Mouse (Mus musculus) MEL (cell line): ENCODE measurements around the gene Eif1b. TPM values are rescaled to one million over a fixed set of nuclear protein-coding genes. Genes with fewer than 3 reads are reported as not detected.
A peak's percentile ranks its signal among the peaks of the same experiment; 100 is the strongest.

Experiments used
- DNase-seq: peaks from one replicate; pipeline ENCODE4 v3.0.0; 2011; ENCODE audit warnings: low read depth, low spot score
- H3K27ac ChIP-seq: 2 replicates; pipeline ENCODE4 v1.5.1; 2012; ENCODE audit warnings: low read depth, mild to moderate bottlenecking, control low read depth, low read length, moderate library complexity; ENCODE audit not compliant: control insufficient read depth
- H3K27me3 ChIP-seq, 2 experiments: fragments of 150-350 bp in 1 of 2; sonication (generic) in 1 of 2; 2 replicates each; pipeline ENCODE4 v1.6.1; 2012; ENCODE audit warnings: low read length in 2 of 2, mild to moderate bottlenecking in 2 of 2, improper control_type of control experiment in 1 of 2, moderate library complexity in 1 of 2; ENCODE audit not compliant: insufficient read depth in 2 of 2, control insufficient read depth in 1 of 2
- H3K36me3 ChIP-seq, 2 experiments: 2 replicates each; pipeline ENCODE4 v1.6.1; 2012 to 2014; ENCODE audit warnings: low read length in 2 of 2, improper control_type of control experiment in 1 of 2, inconsistent platforms in 1 of 2, mild to moderate bottlenecking in 1 of 2; ENCODE audit not compliant: insufficient read depth in 2 of 2, control insufficient read depth in 1 of 2
- H3K4me1 ChIP-seq, 2 experiments: fragments of 150-350 bp in 1 of 2; sonication (generic) in 1 of 2; 2 replicates each; pipeline ENCODE4 v1.6.1; 2012; ENCODE audit warnings: low read length in 2 of 2, improper control_type of control experiment in 1 of 2, mild to moderate bottlenecking in 1 of 2; ENCODE audit not compliant: insufficient read depth in 2 of 2, control insufficient read depth in 1 of 2
- H3K4me3 ChIP-seq, 2 experiments: fragments of 150-350 bp in 1 of 2; sonication (generic) in 1 of 2; 2 replicates each; pipeline ENCODE4 v1.5.1; 2012; ENCODE audit warnings: low read depth in 2 of 2, low read length in 2 of 2, mild to moderate bottlenecking in 2 of 2, moderate library complexity in 2 of 2, control low read depth in 1 of 2, improper control_type of control experiment in 1 of 2; ENCODE audit not compliant: control insufficient read depth in 1 of 2, insufficient read depth in 1 of 2
- H3K79me2 ChIP-seq: 2 replicates; pipeline ENCODE4 v1.6.1; 2012; ENCODE audit warnings: mild to moderate bottlenecking, low read length, moderate library complexity; ENCODE audit not compliant: control insufficient read depth, poor library complexity, insufficient read depth
- H3K9ac ChIP-seq: 2 replicates; pipeline ENCODE4 v1.6.1; 2012; ENCODE audit warnings: low read depth, mild to moderate bottlenecking, control low read depth, low read length, moderate library complexity; ENCODE audit not compliant: control insufficient read depth, poor library complexity, severe bottlenecking
- H3K9me3 ChIP-seq: fragments of 150-350 bp; sonication (generic); replicated peaks from 2 replicates; pipeline ENCODE4 v1.6.1; 2012; ENCODE audit warnings: mild to moderate bottlenecking, low read length, improper control_type of control experiment, moderate library complexity; ENCODE audit not compliant: insufficient read depth
- BHLHE40 ChIP-seq: IDR thresholded peaks from 2 replicates; pipeline ENCODE4 v1.6.1; 2012; ENCODE audit warnings: low read depth, mild to moderate bottlenecking, inconsistent platforms, low read length, improper control_type of control experiment, borderline replicate concordance
- CHD1 ChIP-seq: IDR thresholded peaks from 2 replicates; pipeline ENCODE4 v1.6.1; 2012; ENCODE audit warnings: low read depth, mild to moderate bottlenecking, inconsistent platforms, low read length, improper control_type of control experiment
- CTCF ChIP-seq, 3 experiments: IDR thresholded peaks in 2 of 3; conservative IDR thresholded peaks in 1 of 3; 2 replicates each; pipeline ENCODE4 v1.5.1; 2011 to 2012; ENCODE audit warnings: low read length in 3 of 3, low read depth in 2 of 3, mild to moderate bottlenecking in 2 of 3, improper control_type of control experiment in 1 of 3, inconsistent platforms in 1 of 3, mixed read lengths in 1 of 3, moderate library complexity in 1 of 3; ENCODE audit not compliant: control insufficient read depth in 1 of 3, insufficient read depth in 1 of 3, poor library complexity in 1 of 3, severe bottlenecking in 1 of 3
- ELF1 ChIP-seq: IDR thresholded peaks from 2 replicates; pipeline ENCODE4 v1.6.1; 2014; ENCODE audit warnings: low read depth, mild to moderate bottlenecking, inconsistent platforms, low read length, improper control_type of control experiment, moderate library complexity
- EP300 ChIP-seq, 2 experiments: IDR thresholded peaks; 2 replicates each; pipeline ENCODE4 v1.6.1; 2011; ENCODE audit warnings: improper control_type of control experiment in 2 of 2, low read length in 2 of 2, low read depth in 1 of 2, mild to moderate bottlenecking in 1 of 2
- ETS1 ChIP-seq: IDR thresholded peaks from 2 replicates; pipeline ENCODE4 v1.6.1; 2012; ENCODE audit warnings: low read depth, mild to moderate bottlenecking, inconsistent platforms, low read length, improper control_type of control experiment, moderate library complexity
- GATA1 ChIP-seq: IDR thresholded peaks from 2 replicates; pipeline ENCODE4 v1.6.1; 2011; ENCODE audit warnings: low read depth, low read length, improper control_type of control experiment
- JUND ChIP-seq: IDR thresholded peaks from 2 replicates; pipeline ENCODE4 v1.6.1; 2011; ENCODE audit warnings: low read depth, mild to moderate bottlenecking, improper control_type of control experiment, low read length
- KAT2A ChIP-seq: conservative IDR thresholded peaks from 2 replicates; pipeline ENCODE4 v1.6.1; 2012; ENCODE audit warnings: low read depth, low read length, improper control_type of control experiment, inconsistent platforms
- MAFK ChIP-seq: IDR thresholded peaks from 2 replicates; pipeline ENCODE4 v1.6.1; 2011; ENCODE audit warnings: low read depth, mild to moderate bottlenecking, low read length, improper control_type of control experiment, borderline replicate concordance
- MEF2A ChIP-seq: IDR thresholded peaks from 2 replicates; pipeline ENCODE4 v1.6.1; 2014; ENCODE audit warnings: low read depth, mild to moderate bottlenecking, inconsistent platforms, low read length, improper control_type of control experiment; ENCODE audit not compliant: poor library complexity, insufficient replicate concordance, severe bottlenecking; ENCODE audit errors: extremely low read depth
- MYB ChIP-seq: IDR thresholded peaks from 2 replicates; pipeline ENCODE4 v1.6.1; 2011; ENCODE audit warnings: mild to moderate bottlenecking, low read depth, low read length, improper control_type of control experiment
- MYC ChIP-seq: IDR thresholded peaks from 2 replicates; pipeline ENCODE4 v1.6.1; 2011; ENCODE audit warnings: low read depth, mild to moderate bottlenecking, low read length, improper control_type of control experiment, moderate library complexity
- POLR2A ChIP-seq, 2 experiments: IDR thresholded peaks; 2 replicates each; pipeline ENCODE4 v1.6.1; 2011 to 2012; ENCODE audit warnings: low read length in 2 of 2, mild to moderate bottlenecking in 2 of 2, control low read depth in 1 of 2, improper control_type of control experiment in 1 of 2, low read depth in 1 of 2, moderate library complexity in 1 of 2; ENCODE audit not compliant: control insufficient read depth in 1 of 2, insufficient read depth in 1 of 2, poor library complexity in 1 of 2
- POLR2AphosphoS5 ChIP-seq: IDR thresholded peaks from 2 replicates; pipeline ENCODE4 v1.6.1; 2012; ENCODE audit warnings: low read depth, borderline replicate concordance, mild to moderate bottlenecking, inconsistent platforms, low read length, moderate library complexity, mixed read lengths
- RAD21 ChIP-seq: IDR thresholded peaks from 2 replicates; pipeline ENCODE4 v1.6.1; 2011; ENCODE audit warnings: mild to moderate bottlenecking, low read depth, low read length, improper control_type of control experiment
- RCOR1 ChIP-seq: IDR thresholded peaks from 2 replicates; pipeline ENCODE4 v1.6.1; 2012; ENCODE audit warnings: low read depth, mild to moderate bottlenecking, inconsistent platforms, low read length, improper control_type of control experiment
- SIN3A ChIP-seq: IDR thresholded peaks from 2 replicates; pipeline ENCODE4 v1.6.1; 2012; ENCODE audit warnings: low read length, improper control_type of control experiment, inconsistent platforms
- SMC3 ChIP-seq: IDR thresholded peaks from 2 replicates; pipeline ENCODE4 v1.6.1; 2011; ENCODE audit warnings: low read depth, low read length, improper control_type of control experiment
- TAL1 ChIP-seq: IDR thresholded peaks from 2 replicates; pipeline ENCODE4 v1.6.1; 2012; ENCODE audit warnings: mild to moderate bottlenecking, inconsistent platforms, low read length, moderate library complexity, mixed read lengths
- TBP ChIP-seq: IDR thresholded peaks from 2 replicates; pipeline ENCODE4 v1.8.0; 2011; ENCODE audit warnings: low read depth, low read length, improper control_type of control experiment
- UBTF ChIP-seq: IDR thresholded peaks from 2 replicates; pipeline ENCODE4 v1.6.1; 2012; ENCODE audit warnings: low read depth, mild to moderate bottlenecking, inconsistent platforms, low read length, improper control_type of control experiment, moderate library complexity, borderline replicate concordance; ENCODE audit not compliant: insufficient read depth
- ZC3H11A ChIP-seq: IDR thresholded peaks from 2 replicates; pipeline ENCODE4 v1.6.1; 2012; ENCODE audit warnings: low read depth, mild to moderate bottlenecking, inconsistent platforms, low read length, improper control_type of control experiment
- ZKSCAN1 ChIP-seq: IDR thresholded peaks from 2 replicates; pipeline ENCODE4 v1.6.1; 2012; ENCODE audit warnings: low read depth, mild to moderate bottlenecking, inconsistent platforms, low read length, improper control_type of control experiment, moderate library complexity
- ZMIZ1 ChIP-seq: IDR thresholded peaks from 2 replicates; pipeline ENCODE4 v1.6.1; 2012; ENCODE audit warnings: low read depth, mild to moderate bottlenecking, inconsistent platforms, low read length, improper control_type of control experiment, moderate library complexity
- ZNF384 ChIP-seq: IDR thresholded peaks from 2 replicates; pipeline ENCODE4 v1.6.1; 2012; ENCODE audit warnings: low read depth, mild to moderate bottlenecking, inconsistent platforms, low read length, improper control_type of control experiment
- polyA plus RNA-seq, 2 experiments: library from polyadenylated mRNA; stranded (reverse) in 1 of 2; unstranded in 1 of 2; fragments of >175 nt in 1 of 2; fragments of >200 nt in 1 of 2; gene quantifications; 2 replicates each; pipeline versions ENCODE4 v1.2.1 to v1.2.4; 2012; ENCODE audit warnings: low replicate concordance in 2 of 2, low read depth in 1 of 2; ENCODE audit not compliant: insufficient read length in 2 of 2, insufficient read depth in 1 of 2, missing spikeins in 1 of 2
- total RNA-seq: library from RNA; depleted of rRNA; stranded (reverse); fragments of 300-350 nt; gene quantifications from 2 replicates; pipeline ENCODE4 v1.2.3, GENCODE M21; 2012

The Eif1b gene
- total and polyA plus RNA-seq, 3 experiments = 54.3 to 110 TPM; not detected in 1

- no peak for DNase-seq
- H3K27me3 ChIP-seq = no peaks in the 10 kb centered on the region
- H3K9me3 ChIP-seq = no peaks in the 10 kb centered on the region
- no peak overlapping the region for H3K27ac ChIP-seq
- TF ChIP-seq CTCF (IDR thresholded peaks at IDR 0.05 in 2 of 3, conservative IDR thresholded peaks at IDR 0.05 in 1 of 3; ENCODE audit: control insufficient read depth in 1 of 3, insufficient read depth in 1 of 3, low read depth in 2 of 3, low read length in 3 of 3, poor library complexity in 1 of 3, severe bottlenecking in 1 of 3) (no peak), GATA1 (no peak), ZC3H11A (no peak), TBP (no peak), RAD21 (no peak)
- peak overlapping the region; percentile 100 for H3K9ac ChIP-seq
- H3K79me2 ChIP-seq = peaks cover 19% of the 10 kb centered on the region
- peak overlapping the region; percentile 98 to 100; a peak in 3 of 4 replicates for H3K4me3 ChIP-seq
- peaks cover 0 to 12% of the 10 kb centered on the region in 2 experiments; a peak in 3 of 4 replicates for H3K4me1 ChIP-seq
- H3K36me3 ChIP-seq = peaks cover 3 to 5% of the 10 kb centered on the region in 2 experiments; a peak in 3 of 4 replicates
Observed at GRCm38 (mm10) chr9:120493781-120494180, 1.7 kb downstream of the Eif1b start.

- H3K36me3 ChIP-seq = peaks cover 3 to 5% of the 10 kb centered on the region in 2 experiments; a peak in 3 of 4 replicates
- TF ChIP-seq RCOR1 (no peak), POLR2A (IDR thresholded peaks at IDR 0.05; ENCODE audit: control insufficient read depth in 1 of 2, insufficient read depth in 1 of 2, low read depth in 1 of 2, low read length in 2 of 2, poor library complexity in 1 of 2) (no peak), RAD21 (peak; percentile 83), MAFK (no peak), POLR2AphosphoS5 (no peak), ETS1 (no peak), EP300 (IDR thresholded peaks at IDR 0.05; ENCODE audit: low read depth in 1 of 2, low read length in 2 of 2) (0 out of 4 replicates have a peak, but pooled peaks of 1 of the 2 experiments have one; percentile 27), TBP (peak; percentile 53; the same call in 1 of the 2 replicates), UBTF (no peak), CHD1 (no peak), TAL1 (no peak), KAT2A (no peak), ELF1 (peak; percentile 12; the same call in 1 of the 2 replicates), ZKSCAN1 (no peak), MEF2A (no peak), CTCF (IDR thresholded peaks at IDR 0.05 in 2 of 3, conservative IDR thresholded peaks at IDR 0.05 in 1 of 3; ENCODE audit: control insufficient read depth in 1 of 3, insufficient read depth in 1 of 3, low read depth in 2 of 3, low read length in 3 of 3, poor library complexity in 1 of 3, severe bottlenecking in 1 of 3) (peak; percentile 73 to 92 (median 81)), GATA1 (peak; percentile 40; the same call in 1 of the 2 replicates), MYC (0 out of 2 replicates have a peak, but pooled peaks have one; percentile 12), SIN3A (no peak), JUND (0 out of 2 replicates have a peak, but pooled peaks have one; percentile 35), ZMIZ1 (no peak), MYB (no peak), ZNF384 (no peak), BHLHE40 (peak; percentile 51; the same call in 1 of the 2 replicates), SMC3 (peak; percentile 75), ZC3H11A (peak; percentile 70)
- TF ChIP-seq, all 39 proteins: peak for 11
- H3K79me2 ChIP-seq = peaks cover 19% of the 10 kb centered on the region
- H3K4me1 ChIP-seq = peaks cover 0 to 12% of the 10 kb centered on the region in 2 experiments; a peak in 3 of 4 replicates
- H3K9me3 ChIP-seq = no peaks in the 10 kb centered on the region
- H3K4me3 ChIP-seq = no peak overlapping the region
- H3K27ac ChIP-seq = no peak overlapping the region
- no peaks in the 10 kb centered on the region for H3K27me3 ChIP-seq
- H3K9ac ChIP-seq = no peak overlapping the region
- peak; percentile 81 for DNase-seq
Observed at GRCm38 (mm10) chr9:120496691-120497090, 4.7 kb downstream of the Eif1b start.
